Mouse (Mus musculus): ENCODE results near the gene Igfbp4.

The Igfbp4 gene

DNA sequence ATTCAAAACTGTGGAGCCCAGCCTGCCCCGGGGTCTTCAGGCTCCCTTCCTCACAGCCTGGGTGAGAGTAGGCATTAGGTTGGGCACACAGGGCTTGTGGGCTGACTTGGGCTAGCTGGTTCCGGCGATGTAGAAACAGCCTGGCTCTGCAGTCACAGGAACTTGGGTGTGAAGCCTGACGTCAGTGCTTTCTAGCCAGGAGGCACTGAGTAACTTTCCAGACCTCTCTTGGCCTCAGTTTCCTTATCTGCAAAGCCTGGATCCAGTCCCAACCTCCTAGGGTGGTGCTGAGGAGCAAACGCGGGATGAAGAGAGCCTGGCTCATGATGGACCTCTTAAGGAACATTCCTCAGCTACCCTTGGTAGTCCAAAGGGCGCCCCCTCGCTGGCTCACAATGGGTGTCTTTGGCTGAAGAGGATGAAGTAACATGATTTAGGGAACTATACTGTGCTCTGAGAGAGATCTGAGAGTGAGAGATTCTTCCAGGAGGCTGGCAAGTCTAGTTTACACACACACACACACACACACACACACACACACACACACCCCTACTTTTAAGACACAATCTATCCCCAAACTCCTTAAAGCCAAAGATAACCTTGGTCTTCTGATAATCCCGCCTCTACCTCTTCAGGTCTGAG is 40.0 kb downstream of the Igfbp4 start:
- DNase-seq (ENCODE audit: low spot score in 2 of 2) = no peak

DNA sequence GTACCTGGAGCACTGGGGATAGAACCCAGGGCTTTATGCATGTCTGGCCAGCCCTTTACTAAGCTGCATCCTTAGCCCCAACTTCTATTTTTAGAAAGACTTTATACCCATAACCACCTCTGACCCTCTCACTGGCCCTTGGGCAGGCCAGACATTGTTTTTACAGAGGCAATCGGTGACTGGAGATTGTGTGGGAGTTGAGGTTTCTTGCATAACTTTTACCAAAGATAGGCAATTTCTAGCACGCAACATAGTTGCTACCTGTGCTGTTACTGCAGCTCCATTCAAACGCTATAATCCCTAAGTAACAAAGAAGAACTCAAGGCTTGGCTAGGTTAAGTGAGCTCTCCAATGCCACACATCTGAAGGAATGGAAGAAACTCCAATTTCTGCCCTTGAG is 40.5 kb downstream of the Igfbp4 start:
- DNase-seq (ENCODE audit: low spot score in 2 of 2) = no peak

DNA sequence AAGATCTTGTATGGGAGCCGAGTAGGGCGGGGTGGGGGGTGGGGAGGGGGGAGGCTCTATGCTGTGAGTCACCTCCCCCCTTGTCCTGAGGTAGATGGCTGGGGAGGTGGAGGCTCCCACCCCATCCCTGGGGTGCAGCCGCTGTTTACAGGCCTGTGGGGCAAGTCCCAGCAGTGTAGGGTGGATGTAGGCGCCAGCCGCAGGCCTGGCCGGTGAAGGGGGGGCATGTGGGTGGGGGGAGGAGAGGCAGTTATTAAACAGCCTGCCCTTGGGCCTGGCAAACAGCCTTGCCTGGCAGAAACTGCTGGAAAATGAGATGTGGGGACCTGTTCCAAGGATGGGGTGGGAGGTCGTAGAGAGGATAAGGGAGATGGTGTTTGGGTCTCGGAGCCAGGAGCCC is 41.1 kb downstream of the Igfbp4 start:
- peak; percentile 47 to 68 for DNase-seq (ENCODE audit: low spot score in 2 of 2)

DNA sequence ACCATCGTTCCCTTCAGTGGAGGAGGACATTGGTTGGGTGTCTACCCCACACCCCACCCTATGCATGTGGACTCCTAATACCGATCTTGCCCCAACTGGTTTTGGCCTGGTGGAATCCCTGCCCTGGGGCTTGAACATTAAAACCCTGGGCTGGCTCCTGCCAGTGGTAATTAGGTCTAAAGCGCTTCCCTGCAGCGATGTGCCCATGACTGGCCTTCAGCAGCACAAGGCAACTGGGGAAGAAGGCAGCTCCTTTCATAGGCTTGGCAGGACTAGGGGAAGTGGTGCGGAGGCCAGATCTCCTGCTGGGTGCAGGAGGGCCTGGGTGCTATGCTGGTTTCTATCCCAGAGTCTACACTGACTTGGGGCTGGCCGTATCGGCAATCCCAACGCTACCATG is 42.5 kb downstream of the Igfbp4 start:
- DNase-seq (ENCODE audit: low spot score in 2 of 2) = peak in 1 of 2 experiments; percentile 15

DNA sequence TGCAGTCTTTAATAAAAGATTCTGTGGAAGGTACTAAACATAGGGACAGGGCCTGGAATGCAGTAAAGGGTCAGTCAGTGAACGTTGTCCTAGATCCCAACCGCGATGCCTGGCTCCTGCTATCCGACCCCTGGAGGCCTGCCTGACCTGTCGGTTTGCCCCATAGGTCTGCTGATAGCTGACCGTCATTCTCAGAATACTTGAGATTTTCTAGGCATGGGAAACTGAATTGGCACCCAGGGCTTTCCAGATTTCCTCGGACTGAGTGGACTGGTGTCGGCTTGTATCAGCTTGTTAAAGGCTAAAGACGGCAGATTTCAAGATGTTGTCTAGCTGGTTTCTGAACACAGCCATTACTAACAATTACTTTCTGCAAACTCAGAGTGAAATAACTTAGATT is 43.3 kb downstream of the Igfbp4 start:
- peak; percentile 33 to 38 for DNase-seq (ENCODE audit: low spot score in 2 of 2)

DNA sequence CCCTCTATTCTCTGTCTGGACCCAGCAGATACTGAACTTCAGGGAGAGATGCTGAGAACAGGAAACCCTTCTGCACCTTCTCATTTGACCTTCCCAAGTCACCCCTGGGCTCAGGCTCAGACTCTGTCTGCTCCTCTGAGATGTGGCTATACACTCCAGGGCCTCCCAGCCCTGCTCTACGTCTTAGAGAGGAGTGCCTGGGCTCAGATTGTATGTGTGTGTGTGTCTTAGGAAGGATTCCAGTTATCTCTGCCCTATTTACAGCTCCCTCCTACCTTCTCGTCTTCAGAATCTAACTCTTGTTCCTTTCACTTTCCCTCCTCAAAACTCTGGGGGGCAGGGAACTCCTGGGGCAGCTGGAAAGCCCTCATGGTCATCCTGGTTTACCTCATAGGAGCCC is 47.4 kb downstream of the Igfbp4 start:
- DNase-seq (ENCODE audit: low spot score in 2 of 2) = no peak

DNA sequence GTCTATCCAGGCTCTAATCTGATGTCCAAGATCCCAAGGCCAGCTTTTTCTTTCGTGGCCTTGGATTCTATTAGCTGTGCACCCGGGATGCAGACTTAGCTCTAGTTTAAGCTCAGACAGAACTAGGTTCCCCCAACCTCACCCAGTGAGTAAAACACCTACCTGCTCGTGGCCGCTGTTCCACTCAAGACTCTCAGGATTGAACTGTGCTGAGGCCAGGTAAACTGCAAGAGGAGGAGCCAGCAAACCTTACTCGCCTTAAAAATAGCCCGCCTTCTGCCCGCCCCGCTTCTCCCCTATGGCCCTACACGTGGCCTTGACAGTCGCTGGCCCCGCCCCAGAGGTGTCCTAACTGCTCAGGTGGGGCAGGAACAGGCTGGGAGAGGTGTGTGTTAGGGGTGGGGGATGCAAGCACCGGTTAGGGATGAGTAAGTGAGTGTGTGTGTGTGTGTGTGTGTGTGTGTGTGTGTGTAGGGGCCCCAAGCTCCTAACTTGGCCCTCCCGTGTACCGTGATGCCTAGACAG is 48.1 kb downstream of the Igfbp4 start, which contains the start of gene Tns4:
Gene Tns4 (minus strand): TSS at position 230 of the 525 bp plus-strand sequence.
- peak; percentile 60 to 77 for DNase-seq (ENCODE audit: low spot score in 2 of 2)

DNA sequence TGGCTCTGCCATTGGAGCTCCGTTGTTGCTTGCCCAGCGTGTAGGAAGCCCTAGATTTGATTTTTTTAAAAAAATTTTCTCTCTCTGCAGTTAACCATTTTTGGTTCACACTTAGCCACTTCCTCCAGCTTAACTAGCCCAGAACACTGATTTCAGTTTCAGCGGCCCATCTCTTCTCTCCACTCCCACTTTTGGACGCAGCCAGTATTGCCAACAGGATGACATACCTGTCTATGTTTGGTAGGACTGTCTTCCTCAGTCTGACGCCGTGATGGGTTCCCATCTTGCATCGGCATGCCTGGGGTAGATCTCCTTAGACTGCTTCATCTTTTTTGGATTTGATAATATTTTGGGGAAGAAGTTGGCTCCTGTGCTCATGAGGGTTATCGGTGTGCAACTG is 49.3 kb downstream of the Igfbp4 start:
- DNase-seq (ENCODE audit: low spot score in 2 of 2) = no peak

DNA sequence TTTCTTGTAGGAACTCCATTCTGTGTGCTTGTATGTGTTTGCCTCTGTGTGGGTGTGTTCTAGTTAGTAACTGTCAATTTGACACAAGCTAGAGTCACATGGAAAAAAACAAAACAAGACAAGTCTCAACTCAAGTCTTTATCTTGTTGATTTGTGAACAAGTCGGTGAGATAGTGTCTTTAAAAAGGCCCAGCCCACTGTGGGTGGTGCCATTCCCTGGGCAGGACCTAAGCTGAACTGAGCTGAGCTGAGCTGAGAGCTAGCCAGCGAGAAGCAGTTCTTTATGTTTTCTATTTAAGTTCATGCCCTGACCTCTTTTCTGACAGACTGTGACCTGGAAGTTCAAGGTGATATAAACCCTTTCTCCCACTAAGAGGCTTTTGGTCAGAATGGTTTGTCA is 50.6 kb downstream of the Igfbp4 start:
- DNase-seq (ENCODE audit: low spot score in 2 of 2) = no peak

DNA sequence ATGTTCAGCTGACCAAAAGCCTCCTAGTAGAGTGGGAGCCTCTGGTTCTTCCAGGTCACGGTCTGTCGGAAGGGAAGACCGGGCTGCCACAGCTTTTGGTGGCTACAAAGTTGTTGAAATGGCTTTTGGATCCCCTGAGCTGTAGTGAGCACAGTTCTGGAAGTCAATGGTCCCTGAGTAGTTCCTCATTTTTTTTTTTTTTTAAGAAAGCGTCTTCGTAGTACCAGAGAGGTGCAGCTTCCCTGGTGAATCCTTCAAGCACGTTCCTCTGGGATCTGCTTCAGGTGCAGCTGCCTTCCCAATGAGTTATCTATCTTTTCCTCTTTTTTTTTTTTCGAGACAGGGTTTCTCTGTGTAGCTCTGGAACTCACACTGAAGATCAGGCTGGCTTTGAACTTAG is 52.7 kb downstream of the Igfbp4 start:
- no peak for DNase-seq (ENCODE audit: low spot score in 2 of 2)

DNA sequence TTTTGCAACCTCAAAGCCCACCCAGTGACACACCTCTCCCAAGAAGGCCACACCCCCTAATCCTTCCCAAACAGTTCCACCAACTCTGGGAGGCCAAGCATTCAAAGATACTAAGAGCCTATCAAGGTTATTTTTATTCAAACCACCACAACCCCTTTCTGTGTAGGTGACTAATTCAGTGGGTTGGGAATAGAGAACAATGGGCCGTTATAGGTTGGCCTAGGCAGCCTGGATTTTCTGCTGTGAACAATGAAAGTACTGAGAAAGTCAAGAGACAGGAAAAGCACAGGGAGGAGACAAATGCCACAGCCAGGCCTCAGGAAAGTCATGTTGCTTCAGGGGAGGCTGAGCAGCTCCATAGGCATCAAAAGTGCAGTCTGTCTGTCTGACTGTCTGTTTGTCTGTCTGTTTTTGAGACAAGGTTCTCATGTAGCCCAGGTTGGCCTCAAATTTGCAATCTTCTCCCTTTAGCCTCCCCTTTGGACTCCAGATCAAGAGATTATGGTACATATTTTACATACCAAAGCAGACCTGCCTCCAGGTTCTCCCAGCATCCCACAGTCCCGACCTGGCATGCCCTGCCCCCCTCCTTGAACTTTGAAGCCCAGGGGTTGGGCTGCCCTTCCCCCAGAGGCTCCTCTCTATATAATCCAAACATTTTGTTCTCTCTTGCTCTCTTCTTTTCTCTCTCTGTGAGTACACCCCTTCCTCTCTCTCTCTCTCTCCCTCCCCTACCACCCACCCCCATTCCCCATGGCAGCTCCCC is 54.0 kb downstream of the Igfbp4 start:
- no peak for DNase-seq (ENCODE audit: low spot score in 2 of 2)

DNA sequence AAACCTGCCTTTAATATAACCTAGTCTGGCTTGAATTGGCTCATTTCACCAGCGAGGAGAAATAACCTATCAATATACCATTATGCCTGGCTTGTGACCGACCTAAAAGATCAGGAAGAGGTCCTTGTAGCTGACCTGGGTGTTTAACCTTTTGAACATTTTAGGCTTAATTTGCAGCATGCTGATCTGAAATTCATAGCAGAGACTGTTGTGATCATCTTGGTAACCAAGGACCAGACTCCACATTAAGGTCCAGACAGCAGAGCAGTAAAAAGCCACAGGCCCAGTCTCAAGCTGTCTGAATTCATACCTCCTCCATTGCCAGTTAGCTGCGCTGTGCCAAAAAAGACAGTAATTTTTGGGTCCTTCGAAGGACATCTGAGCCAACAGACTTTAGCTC is 54.7 kb downstream of the Igfbp4 start:
- DNase-seq (ENCODE audit: low spot score in 2 of 2) = no peak

DNA sequence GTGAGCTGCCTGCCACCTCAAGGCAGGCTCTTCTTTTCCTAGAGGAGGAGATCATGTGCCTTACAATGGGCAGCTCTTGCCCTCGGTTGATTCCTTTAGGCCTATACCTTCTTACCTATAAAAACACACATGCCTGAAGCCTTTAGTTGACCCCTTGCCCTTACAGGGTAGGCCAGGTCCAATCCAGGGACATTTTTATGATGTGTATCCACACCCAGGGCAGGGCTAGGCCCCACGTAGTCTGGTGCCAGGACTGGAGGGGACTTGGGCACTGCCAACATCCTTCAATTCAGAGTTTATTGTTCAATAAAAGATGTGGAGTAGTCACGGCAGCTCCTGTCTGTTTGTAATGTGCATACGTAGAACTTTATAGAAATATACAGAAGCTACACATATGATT is 55.4 kb downstream of the Igfbp4 start:
- no peak for DNase-seq (ENCODE audit: low spot score in 2 of 2)

DNA sequence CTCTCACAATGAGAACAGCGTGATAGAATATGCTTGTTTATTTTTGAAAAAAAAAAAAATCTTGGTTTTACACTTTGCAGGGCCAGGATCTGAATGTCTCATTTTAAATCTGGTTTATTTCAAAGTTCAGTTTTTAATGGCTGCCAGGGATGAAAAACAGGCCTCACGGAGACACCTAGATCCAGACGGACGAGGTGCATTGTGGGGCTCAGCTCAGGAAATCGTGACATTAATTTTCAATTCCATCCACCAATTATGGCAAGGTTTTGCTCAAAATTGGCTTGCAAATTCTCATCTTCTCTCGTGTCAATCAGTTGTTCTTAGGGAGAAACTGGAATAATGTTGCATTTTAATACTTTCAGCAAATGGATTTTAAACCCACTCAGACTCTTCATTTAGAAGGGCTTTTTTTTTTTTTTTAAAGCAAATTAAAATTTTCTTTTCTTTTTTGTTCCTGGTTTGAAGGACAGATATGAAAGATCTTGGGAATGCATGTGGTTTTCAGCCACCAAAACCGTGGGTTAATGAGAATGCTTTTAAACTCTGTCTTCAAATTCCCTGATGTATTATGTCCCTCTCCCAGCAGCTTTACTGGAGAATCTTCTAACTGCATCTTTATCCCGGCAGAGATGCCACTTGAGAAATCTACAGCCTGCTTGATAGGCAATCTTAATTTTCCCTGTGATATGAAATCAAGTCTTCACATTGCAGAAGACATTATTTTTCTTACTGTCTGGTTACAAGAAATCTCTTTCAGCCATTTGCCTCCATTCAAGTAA is 56.1 kb downstream of the Igfbp4 start:
- no peak for DNase-seq (ENCODE audit: low spot score in 2 of 2)

DNA sequence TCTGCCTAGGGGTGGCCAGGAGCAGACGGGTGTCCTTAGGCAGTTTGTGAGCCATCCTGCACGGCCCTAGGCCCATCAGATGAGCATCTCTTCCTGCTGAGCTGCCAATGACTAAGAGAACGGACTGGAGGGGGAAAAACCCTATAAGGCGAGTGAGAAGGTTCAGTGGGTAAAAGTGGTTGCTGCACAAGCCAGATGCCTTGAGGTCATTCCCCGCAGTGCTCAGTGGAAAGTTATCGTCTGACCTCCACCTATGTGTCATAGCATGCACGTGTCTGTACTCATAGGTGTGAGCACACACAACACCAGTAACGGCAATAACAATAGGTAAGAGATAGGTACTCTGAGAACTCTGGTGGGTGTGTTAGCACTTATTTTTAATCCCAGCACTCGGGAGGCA is 57.9 kb downstream of the Igfbp4 start:
- no peak for DNase-seq (ENCODE audit: low spot score in 2 of 2)

DNA sequence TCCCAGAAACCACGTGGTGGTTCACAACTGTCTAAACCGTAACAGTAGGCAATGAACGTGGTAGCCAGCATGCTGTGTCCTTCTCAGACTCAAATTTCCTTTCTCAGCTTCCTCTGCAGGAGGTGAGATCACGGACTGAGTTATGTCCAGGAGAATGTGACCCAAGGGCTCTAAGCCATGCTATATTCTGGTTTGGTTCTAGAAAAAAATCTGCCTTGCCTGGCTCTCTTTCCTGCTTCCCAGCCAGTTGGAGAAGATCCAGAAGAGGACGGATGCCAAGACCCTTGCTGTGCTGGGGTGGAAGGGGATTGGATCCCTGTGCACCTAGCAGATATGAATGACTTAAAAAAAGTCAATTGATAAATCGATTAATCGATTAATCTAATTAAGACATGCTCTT is 58.5 kb downstream of the Igfbp4 start:
- no peak for DNase-seq (ENCODE audit: low spot score in 2 of 2)

DNA sequence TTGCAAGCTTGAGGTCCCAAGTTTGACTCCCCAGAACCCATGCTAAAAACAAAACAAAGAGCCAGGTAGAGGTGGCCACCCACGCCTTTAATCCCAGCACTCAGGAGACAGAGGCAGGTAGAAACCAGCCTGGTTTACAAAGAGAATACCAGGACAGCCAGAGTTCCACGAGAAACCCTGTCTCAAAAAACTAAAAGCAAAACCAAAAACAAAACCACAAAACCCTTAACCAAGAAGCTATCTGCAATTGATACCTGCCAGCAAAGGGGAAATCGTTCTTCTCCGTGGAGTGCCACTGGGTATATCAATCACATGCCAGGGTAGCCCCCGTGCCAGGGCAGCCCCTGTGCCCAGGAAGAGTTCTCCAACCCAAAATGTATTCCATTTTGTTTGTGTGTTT is 59.2 kb downstream of the Igfbp4 start:
- DNase-seq (ENCODE audit: low spot score in 2 of 2) = no peak

DNA sequence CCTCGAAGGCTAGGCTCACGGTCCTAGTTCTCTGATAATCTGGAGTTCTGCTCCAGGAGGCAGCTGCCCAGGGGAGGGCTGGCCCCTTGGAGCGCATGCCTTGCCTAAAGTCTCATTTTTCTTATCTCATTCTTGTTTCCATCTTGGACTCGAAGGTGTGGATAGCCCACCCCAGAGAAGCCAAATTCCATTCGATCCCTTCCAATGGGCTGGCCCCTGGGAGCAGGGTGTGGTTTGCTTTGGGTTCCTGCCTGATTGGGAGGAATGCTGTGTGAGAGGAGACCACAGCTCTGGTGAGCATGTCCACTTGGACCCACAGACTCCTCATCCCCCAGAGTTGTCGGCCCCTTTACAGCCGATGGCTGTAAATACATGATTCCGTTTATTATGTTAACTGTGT is 60.6 kb downstream of the Igfbp4 start:
- DNase-seq (ENCODE audit: low spot score in 2 of 2) = no peak

DNA sequence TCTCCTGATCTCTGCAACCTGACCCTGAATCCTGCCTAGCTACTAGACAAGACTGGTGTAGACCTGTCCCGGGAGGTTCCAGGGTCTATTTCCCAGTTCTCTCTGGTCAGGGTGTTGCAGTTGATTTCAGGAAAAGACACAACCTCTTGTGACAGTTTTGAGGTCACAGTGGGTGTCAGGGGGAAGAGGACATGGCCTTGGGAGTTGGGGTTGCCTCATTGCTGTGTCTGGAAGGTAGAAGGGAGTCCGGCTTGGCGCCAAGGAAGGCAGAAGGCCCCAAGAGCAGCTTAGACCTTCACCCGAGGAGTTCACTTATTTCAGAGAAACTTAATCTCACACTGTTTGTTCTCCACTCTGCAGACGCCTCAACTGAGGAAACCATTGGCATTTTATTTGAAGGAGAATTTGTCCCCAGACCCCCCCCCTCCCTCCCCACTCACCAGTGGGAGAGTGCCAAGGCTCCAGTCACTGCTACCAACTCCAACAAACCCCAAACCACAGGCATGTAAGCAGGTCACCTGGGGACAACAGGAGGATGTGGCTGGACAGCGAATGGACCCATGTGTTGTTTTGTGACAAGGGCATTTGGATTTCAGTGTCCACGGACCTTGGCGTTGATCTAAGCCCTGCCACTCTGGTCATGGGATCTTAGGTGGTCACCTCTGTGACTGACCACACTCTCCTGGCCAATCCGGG is 61.7 kb downstream of the Igfbp4 start:
- DNase-seq (ENCODE audit: low spot score in 2 of 2) = no peak
